Mouse (Mus musculus): ENCODE data around the gene Gramd1b. TPM values are rescaled to one million over a fixed set of nuclear protein-coding genes. Genes with fewer than 3 reads are reported as not detected.
A peak's percentile ranks its signal among the peaks of the same experiment; 100 is the strongest.

Gramd1b gene
- 18.6 and 19.5 TPM in 2 replicates for polyA plus RNA-seq (2015; fragmentation: Nextera tagmentation; extraction: Ambion mirVana)

GRCm38 (mm10) chr9:40531027-40531621 is at the start of gene Gramd1b:
Gramd1b (minus strand) TSS chr9:40531383.
- H3K4me3 ChIP-seq (replicated peaks; ENCODE audit: low read length), result peak within 1 kb of the TSS; percentile 61
- no peaks in the 10 kb centered on the region for H3K27me3 ChIP-seq (replicated peaks; ENCODE audit: control insufficient read depth, insufficient read depth, low read length)
- H3K36me3 ChIP-seq (ENCODE audit: control insufficient read depth, insufficient read depth), result no peaks in the 10 kb centered on the region
- peaks cover 9% of the 10 kb centered on the region; the same call in 1 of the 2 replicates for H3K4me1 ChIP-seq (replicated peaks; ENCODE audit: control insufficient read depth, insufficient read depth, low read length)
- peak within 1 kb of the TSS; percentile 77 for H3K4me2 ChIP-seq (ENCODE audit: low read length)
- H3K9me3 ChIP-seq (ENCODE audit: control insufficient read depth, low read length), result no peaks in the 10 kb centered on the region
- H3K27ac ChIP-seq (ENCODE audit: low read length), result peak within 1 kb of the TSS; percentile 33; the same call in 1 of the 2 replicates
- ATAC-seq, result peak; percentile 79
- WGBS, result under 1% methylated on average over 40 of the region's 40 CpGs
- peak within 1 kb of the TSS; percentile 78 for H3K9ac ChIP-seq (replicated peaks; ENCODE audit: low read depth, low read length)

- Histone ChIP-seq H3K4me3 (replicated peaks; ENCODE audit: low read length) (no peak overlapping the region), H3K27ac (ENCODE audit: low read length) (peak overlapping the region; percentile 34; the same call in 1 of the 2 replicates), H3K4me2 (ENCODE audit: low read length) (no peak overlapping the region), H3K9me3 (ENCODE audit: control insufficient read depth, low read length) (no peaks in the 10 kb centered on the region), H3K36me3 (ENCODE audit: control insufficient read depth, insufficient read depth) (no peaks in the 10 kb centered on the region), H3K4me1 (replicated peaks; ENCODE audit: control insufficient read depth, insufficient read depth, low read length) (peaks cover 7% of the 10 kb centered on the region; the same call in 1 of the 2 replicates), H3K9ac (replicated peaks; ENCODE audit: low read depth, low read length) (no peak overlapping the region), H3K27me3 (replicated peaks; ENCODE audit: control insufficient read depth, insufficient read depth, low read length) (no peaks in the 10 kb centered on the region)
- peak; percentile 45; the same call in 1 of the 2 replicates for ATAC-seq
- 69% methylated on average over 11 of the region's 11 CpGs for WGBS
Measured at GRCm38 (mm10) chr9:40578726-40579625, 47.8 kb upstream of the Gramd1b start.

GRCm38 (mm10) chr9:40577132-40577531 is 45.9 kb upstream of the Gramd1b start:
- 36% methylated on average over 7 of the region's 7 CpGs for WGBS
- no peaks in the 10 kb centered on the region for H3K27me3 ChIP-seq (replicated peaks; ENCODE audit: control insufficient read depth, insufficient read depth, low read length)
- peaks cover 7% of the 10 kb centered on the region; the same call in 1 of the 2 replicates for H3K4me1 ChIP-seq (replicated peaks; ENCODE audit: control insufficient read depth, insufficient read depth, low read length)
- H3K9me3 ChIP-seq (ENCODE audit: control insufficient read depth, low read length), result no peaks in the 10 kb centered on the region
- H3K27ac ChIP-seq (ENCODE audit: low read length), result no peak overlapping the region
- no peak overlapping the region for H3K4me3 ChIP-seq (replicated peaks; ENCODE audit: low read length)
- no peaks in the 10 kb centered on the region for H3K36me3 ChIP-seq (ENCODE audit: control insufficient read depth, insufficient read depth)
- H3K9ac ChIP-seq (replicated peaks; ENCODE audit: low read depth, low read length), result no peak overlapping the region
- no peak for ATAC-seq
- H3K4me2 ChIP-seq (ENCODE audit: low read length), result no peak overlapping the region

- peak; percentile 42 for ATAC-seq
- Histone ChIP-seq H3K9ac (replicated peaks; ENCODE audit: low read depth, low read length) (no peak overlapping the region), H3K36me3 (ENCODE audit: control insufficient read depth, insufficient read depth) (no peaks in the 10 kb centered on the region), H3K27me3 (replicated peaks; ENCODE audit: control insufficient read depth, insufficient read depth, low read length) (no peaks in the 10 kb centered on the region), H3K9me3 (ENCODE audit: control insufficient read depth, low read length) (no peaks in the 10 kb centered on the region), H3K27ac (ENCODE audit: low read length) (no peak overlapping the region; the same call in 1 of the 2 replicates), H3K4me3 (replicated peaks; ENCODE audit: low read length) (no peak overlapping the region), H3K4me2 (ENCODE audit: low read length) (no peak overlapping the region), H3K4me1 (replicated peaks; ENCODE audit: control insufficient read depth, insufficient read depth, low read length) (peaks cover 7% of the 10 kb centered on the region; the same call in 1 of the 2 replicates)
- WGBS, result 53% methylated on average over 14 of the region's 14 CpGs
Measured at GRCm38 (mm10) chr9:40575053-40575985, 44.1 kb upstream of the Gramd1b start.

GRCm38 (mm10) chr9:40571280-40571679 is 40.1 kb upstream of the Gramd1b start:
- no peak for ATAC-seq
- no peak overlapping the region for H3K9ac ChIP-seq (replicated peaks; ENCODE audit: low read depth, low read length)
- WGBS, result 36% methylated on average over 2 of the region's 2 CpGs
- H3K4me1 ChIP-seq (replicated peaks; ENCODE audit: control insufficient read depth, insufficient read depth, low read length), result peaks cover 7% of the 10 kb centered on the region; the same call in 1 of the 2 replicates
- no peaks in the 10 kb centered on the region for H3K36me3 ChIP-seq (ENCODE audit: control insufficient read depth, insufficient read depth)
- H3K4me3 ChIP-seq (replicated peaks; ENCODE audit: low read length), result no peak overlapping the region
- no peaks in the 10 kb centered on the region for H3K27me3 ChIP-seq (replicated peaks; ENCODE audit: control insufficient read depth, insufficient read depth, low read length)
- no peak overlapping the region for H3K4me2 ChIP-seq (ENCODE audit: low read length)
- no peaks in the 10 kb centered on the region for H3K9me3 ChIP-seq (ENCODE audit: control insufficient read depth, low read length)
- no peak overlapping the region for H3K27ac ChIP-seq (ENCODE audit: low read length)

GRCm38 (mm10) chr9:40568070-40568469 is 36.9 kb upstream of the Gramd1b start:
- Histone ChIP-seq H3K9me3 (ENCODE audit: control insufficient read depth, low read length) (no peaks in the 10 kb centered on the region), H3K27ac (ENCODE audit: low read length) (no peak overlapping the region), H3K4me2 (ENCODE audit: low read length) (no peak overlapping the region), H3K4me3 (replicated peaks; ENCODE audit: low read length) (no peak overlapping the region), H3K4me1 (replicated peaks; ENCODE audit: control insufficient read depth, insufficient read depth, low read length) (no peaks in the 10 kb centered on the region), H3K27me3 (replicated peaks; ENCODE audit: control insufficient read depth, insufficient read depth, low read length) (no peaks in the 10 kb centered on the region), H3K36me3 (ENCODE audit: control insufficient read depth, insufficient read depth) (no peaks in the 10 kb centered on the region), H3K9ac (replicated peaks; ENCODE audit: low read depth, low read length) (no peak overlapping the region)
- ATAC-seq, result no peak
- 66% methylated on average over 8 of the region's 8 CpGs for WGBS

- Histone ChIP-seq H3K4me3 (replicated peaks; ENCODE audit: low read length) (no peak overlapping the region), H3K27ac (ENCODE audit: low read length) (no peak overlapping the region), H3K4me1 (replicated peaks; ENCODE audit: control insufficient read depth, insufficient read depth, low read length) (no peaks in the 10 kb centered on the region), H3K9ac (replicated peaks; ENCODE audit: low read depth, low read length) (no peak overlapping the region), H3K9me3 (ENCODE audit: control insufficient read depth, low read length) (no peaks in the 10 kb centered on the region), H3K4me2 (ENCODE audit: low read length) (no peak overlapping the region), H3K27me3 (replicated peaks; ENCODE audit: control insufficient read depth, insufficient read depth, low read length) (no peaks in the 10 kb centered on the region), H3K36me3 (ENCODE audit: control insufficient read depth, insufficient read depth) (no peaks in the 10 kb centered on the region)
- ATAC-seq, result no peak
Measured at GRCm38 (mm10) chr9:40563750-40564149, 32.6 kb upstream of the Gramd1b start.

GRCm38 (mm10) chr9:40559646-40560045 is 28.5 kb upstream of the Gramd1b start:
- 71% methylated on average over 7 of the region's 7 CpGs for WGBS
- H3K9ac ChIP-seq (replicated peaks; ENCODE audit: low read depth, low read length), result no peak overlapping the region

More at GRCm38 (mm10) chr9:40559646-40560045, 28.5 kb upstream of the Gramd1b start:
- Histone ChIP-seq H3K9me3 (ENCODE audit: control insufficient read depth, low read length) (no peaks in the 10 kb centered on the region), H3K27me3 (replicated peaks; ENCODE audit: control insufficient read depth, insufficient read depth, low read length) (no peaks in the 10 kb centered on the region), H3K36me3 (ENCODE audit: control insufficient read depth, insufficient read depth) (no peaks in the 10 kb centered on the region), H3K4me3 (replicated peaks; ENCODE audit: low read length) (no peak overlapping the region), H3K27ac (ENCODE audit: low read length) (no peak overlapping the region), H3K4me2 (ENCODE audit: low read length) (no peak overlapping the region), H3K4me1 (replicated peaks; ENCODE audit: control insufficient read depth, insufficient read depth, low read length) (peaks cover 3% of the 10 kb centered on the region; the same call in 1 of the 2 replicates)
- ATAC-seq, result no peak
